Mouse (Mus musculus) thymus, postnatal 14 days (tissue): ENCODE measurements around the gene Coro6.

Experiments used
- DNase-seq: peaks from one replicate; pipeline ENCODE4 v3.0.0; 2021

The Coro6 gene

GRCm38 (mm10) chr11:77462283-77463100 is at the start of gene Coro6:
Gene Coro6 (plus strand): TSS chr11:77462411.
- no peak for DNase-seq

- no peak for DNase-seq
These were observed 47.9 kb upstream of the Coro6 start for GRCm38 (mm10) chr11:77414141-77414839.

GRCm38 (mm10) chr11:77416212-77417000 is 45.8 kb upstream of the Coro6 start:
- DNase-seq: no peak

- no peak for DNase-seq
These were observed 44.2 kb upstream of the Coro6 start for GRCm38 (mm10) chr11:77418021-77418420.

- no peak for DNase-seq
These were observed 38.9 kb upstream of the Coro6 start for GRCm38 (mm10) chr11:77423175-77423859.

- DNase-seq: no peak
These were observed 33.8 kb upstream of the Coro6 start for GRCm38 (mm10) chr11:77428446-77428845.

GRCm38 (mm10) chr11:77437026-77437425 is 25.2 kb upstream of the Coro6 start:
- DNase-seq: no peak

GRCm38 (mm10) chr11:77440081-77440480 is 22.1 kb upstream of the Coro6 start:
- no peak for DNase-seq

GRCm38 (mm10) chr11:77441020-77441419 is 21.2 kb upstream of the Coro6 start:
- DNase-seq: no peak

- no peak for DNase-seq
These were observed 19.7 kb upstream of the Coro6 start for GRCm38 (mm10) chr11:77442186-77443170.

- no peak for DNase-seq
These were observed 17.3 kb upstream of the Coro6 start for GRCm38 (mm10) chr11:77444939-77445338.

- DNase-seq: peak; percentile 85
These were observed 15.6 kb upstream of the Coro6 start for GRCm38 (mm10) chr11:77446628-77447041.

GRCm38 (mm10) chr11:77449224-77449623 is 13.0 kb upstream of the Coro6 start:
- no peak for DNase-seq

- no peak for DNase-seq
These were observed 10.5 kb upstream of the Coro6 start for GRCm38 (mm10) chr11:77451670-77452069.

- DNase-seq: no peak
These were observed 8.8 kb upstream of the Coro6 start for GRCm38 (mm10) chr11:77453388-77453787.

- no peak for DNase-seq
These were observed 6.3 kb upstream of the Coro6 start for GRCm38 (mm10) chr11:77455770-77456510.

- DNase-seq: no peak
These were observed 5.3 kb upstream of the Coro6 start for GRCm38 (mm10) chr11:77456866-77457265.

GRCm38 (mm10) chr11:77461856-77462255 is 355 bp upstream of the Coro6 start:
- no peak for DNase-seq

GRCm38 (mm10) chr11:77463101-77463445 is 862 bp downstream of the Coro6 start:
- no peak for DNase-seq

GRCm38 (mm10) chr11:77463786-77464185 is 1.6 kb downstream of the Coro6 start:
- DNase-seq: no peak

GRCm38 (mm10) chr11:77464684-77465083 is 2.5 kb downstream of the Coro6 start:
- DNase-seq: no peak
